Mouse (Mus musculus) hindbrain, postnatal 0 days (tissue): ENCODE data around the gene Gramd1a. TPM values are rescaled to one million over a fixed set of nuclear protein-coding genes. Genes with fewer than 3 reads are reported as not detected.
A peak's percentile ranks its signal among the peaks of the same experiment; 100 is the strongest.

ENCODE experiments used
- ATAC-seq: fragments of 200-750 bp; cut with Nextera tagmentation; 2 replicates; pipeline ENCODE4 v1.8.0; 2017; ENCODE audit warnings: mild to moderate bottlenecking, moderate TSS enrichment, moderate library complexity
- DNase-seq: peaks from one replicate; pipeline ENCODE4 v3.0.0-alpha.2; 2015; ENCODE audit warnings: low spot score
- H3K27ac ChIP-seq: fragments of 300-500 bp; sonication (generic); 2 replicates; pipeline ENCODE4 v1.5.1; 2014; ENCODE audit warnings: mild to moderate bottlenecking
- H3K27me3 ChIP-seq: fragments of 300-500 bp; sonication (generic); 2 replicates; pipeline ENCODE4 v1.6.1; 2014; ENCODE audit warnings: low read length, mixed read lengths; ENCODE audit not compliant: insufficient read depth
- H3K36me3 ChIP-seq: fragments of 300-500 bp; sonication (generic); 2 replicates; pipeline ENCODE4 v1.6.1; 2014; ENCODE audit warnings: low read length, mixed read lengths; ENCODE audit not compliant: insufficient read depth
- H3K4me1 ChIP-seq: fragments of 300-500 bp; sonication (generic); 2 replicates; pipeline ENCODE4 v1.6.1; 2014; ENCODE audit warnings: antibody characterized with exemption, low read length, mixed read lengths; ENCODE audit not compliant: insufficient read depth
- H3K4me2 ChIP-seq: fragments of 300-500 bp; sonication (generic); 2 replicates; pipeline ENCODE4 v1.6.1; 2014; ENCODE audit warnings: low read depth, mild to moderate bottlenecking, low read length, moderate library complexity, mixed read lengths
- H3K4me3 ChIP-seq: fragments of 300-500 bp; sonication (generic); 2 replicates; pipeline ENCODE4 v1.5.1; 2014; ENCODE audit warnings: low read length
- H3K9ac ChIP-seq: fragments of 300-500 bp; sonication (generic); replicated peaks from 2 replicates; pipeline ENCODE4 v1.6.1; 2014; ENCODE audit warnings: mild to moderate bottlenecking, low read length, moderate library complexity, mixed read lengths
- H3K9me3 ChIP-seq: fragments of 300-500 bp; sonication (generic); 2 replicates; pipeline ENCODE4 v1.6.1; 2016; ENCODE audit warnings: low read length, mixed read lengths
- CTCF ChIP-seq: IDR thresholded peaks from 2 replicates; pipeline ENCODE4 v1.5.1; 2016; ENCODE audit warnings: antibody characterized with exemption, control low read depth, low read depth
- WGBS: fragments of 180-500 bp; shearing (Covaris S2); extraction: QIAGEN DNeasy Blood & Tissue Kit; methylation state at CpG from one replicate; pipeline ENCODE4 v1.1.7; 2014; 5-methylcytosine and 5-hydroxymethylcytosine counted together
- polyA plus RNA-seq: library from polyadenylated mRNA; unstranded; fragments of >200 nt; fragmentation: Nextera tagmentation; extraction: Ambion mirVana; gene quantifications from 2 replicates; pipeline ENCODE4 v1.2.1, GENCODE M21; 2015
- total RNA-seq: library from RNA; depleted of rRNA; stranded (reverse); fragments of >200 nt; gene quantifications from 2 replicates; pipeline ENCODE4 v1.2.3, GENCODE M21; 2014

Gramd1a gene
- total and polyA plus RNA-seq, 2 experiments from 2014 or later, result 143 to 256 TPM

DNA sequence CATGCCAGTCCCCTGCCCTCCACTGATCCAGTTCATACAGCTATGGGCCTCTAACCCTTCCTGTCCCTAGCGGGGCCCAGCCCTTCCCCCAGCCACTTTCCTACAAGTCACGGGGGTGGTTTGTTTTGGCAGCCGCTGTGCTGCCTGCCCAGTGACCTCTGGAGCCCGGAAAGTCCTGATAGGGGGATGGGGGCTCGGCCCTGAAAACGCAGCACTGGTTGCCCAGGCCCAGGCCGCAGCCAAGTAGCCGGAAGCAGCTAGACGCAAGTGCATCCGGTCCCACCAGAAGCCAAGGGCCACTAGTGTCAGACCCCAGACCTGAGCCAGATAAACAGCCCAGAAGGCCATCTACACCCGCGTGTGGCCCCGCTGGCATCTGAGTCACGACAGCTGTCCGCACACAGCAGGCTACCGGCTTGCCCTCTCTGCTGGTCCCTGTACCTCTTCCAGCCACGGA lies 40.1 kb downstream of the Gramd1a start:
- TF ChIP-seq CTCF, result no peak
- WGBS, result 38% methylated on average over 17 of the region's 17 CpGs
- no peak for DNase-seq
- no peak overlapping the region for H3K27ac ChIP-seq
- no peaks in the 10 kb centered on the region for H3K4me1 ChIP-seq
- no peaks in the 10 kb centered on the region for H3K9me3 ChIP-seq
- no peak overlapping the region for H3K4me3 ChIP-seq
- ATAC-seq, result peak; percentile 4; the same call in 1 of the 2 replicates
- no peak overlapping the region for H3K9ac ChIP-seq
- H3K27me3 ChIP-seq, result no peaks in the 10 kb centered on the region
- no peaks in the 10 kb centered on the region for H3K36me3 ChIP-seq
- H3K4me2 ChIP-seq, result no peak overlapping the region

DNA sequence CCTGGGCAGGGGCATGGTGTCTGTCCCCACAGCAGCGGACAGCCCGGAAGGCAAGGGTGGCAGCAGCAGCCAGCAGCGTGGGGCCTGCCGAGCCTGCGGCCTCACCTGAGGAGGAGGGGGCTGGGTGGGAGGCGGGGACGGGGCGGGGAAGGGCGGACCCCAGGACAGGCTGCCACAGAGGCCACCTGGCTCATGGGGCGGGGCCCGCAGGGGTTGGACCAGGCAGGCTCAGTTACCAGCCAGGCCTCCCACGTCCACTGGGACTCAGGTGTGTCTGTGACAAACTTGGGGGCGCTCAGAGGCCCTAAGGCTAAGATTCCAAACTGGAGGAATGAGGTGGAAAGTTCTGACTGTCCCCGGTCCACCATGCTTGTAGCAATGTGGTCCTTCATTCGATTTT lies 40.5 kb downstream of the Gramd1a start, which contains the start of gene Hpn:
Gene Hpn, minus strand, starts transcription at position 109 of the 400 bp plus-strand sequence.
- DNase-seq (no peak), ATAC-seq (no peak)
- Histone ChIP-seq H3K4me2 (no peak within 1 kb of the TSS), H3K36me3 (no peaks in the 10 kb centered on the region), H3K9me3 (no peaks in the 10 kb centered on the region), H3K9ac (no peak within 1 kb of the TSS), H3K4me3 (no peak within 1 kb of the TSS), H3K4me1 (no peaks in the 10 kb centered on the region), H3K27ac (no peak within 1 kb of the TSS), H3K27me3 (no peaks in the 10 kb centered on the region)
- WGBS, result 21% methylated on average over 14 of the region's 15 CpGs
- TF ChIP-seq CTCF, result no peak

GRCm38 (mm10) chr7:31114646-31115045 lies 41.0 kb downstream of the Gramd1a start:
- Histone ChIP-seq H3K4me1 (no peaks in the 10 kb centered on the region), H3K4me3 (no peak overlapping the region), H3K9ac (no peak overlapping the region), H3K27ac (no peak overlapping the region), H3K9me3 (no peaks in the 10 kb centered on the region), H3K36me3 (no peaks in the 10 kb centered on the region), H3K4me2 (no peak overlapping the region), H3K27me3 (no peaks in the 10 kb centered on the region)
- DNase-seq, result no peak
- TF ChIP-seq CTCF, result 0 out of 2 replicates have a peak, but pooled peaks have one; percentile 23
- WGBS, result 54% methylated on average over 10 of the region's 10 CpGs
- no peak for ATAC-seq

DNA sequence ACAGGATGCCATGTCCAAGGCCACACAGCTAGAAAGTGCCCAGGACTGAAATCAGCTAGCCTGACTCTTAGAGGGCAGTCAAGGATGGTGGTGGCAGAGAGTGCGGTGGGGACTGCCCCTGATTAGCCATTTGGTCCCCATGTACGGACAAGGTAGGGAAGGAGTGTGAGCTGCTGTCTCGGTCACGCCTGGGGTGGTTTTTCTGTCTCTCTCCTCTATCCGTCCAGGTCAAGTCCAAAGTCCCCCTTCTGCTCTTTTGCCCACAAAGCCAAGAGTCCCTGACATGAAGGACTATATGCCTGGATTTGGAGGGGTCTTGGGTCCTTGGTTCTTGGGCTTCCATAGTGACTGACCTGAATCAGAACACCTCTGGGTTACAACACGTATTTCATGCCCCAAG lies 41.9 kb downstream of the Gramd1a start:
- Histone ChIP-seq H3K9ac (no peak overlapping the region), H3K36me3 (no peaks in the 10 kb centered on the region), H3K27ac (no peak overlapping the region), H3K4me2 (no peak overlapping the region), H3K4me1 (no peaks in the 10 kb centered on the region), H3K4me3 (no peak overlapping the region), H3K27me3 (no peaks in the 10 kb centered on the region), H3K9me3 (no peaks in the 10 kb centered on the region)
- DNase-seq (no peak), ATAC-seq (no peak)
- no peak for TF ChIP-seq CTCF
- WGBS, result 84% methylated on average over 6 of the region's 6 CpGs

GRCm38 (mm10) chr7:31112036-31112435 lies 43.7 kb downstream of the Gramd1a start:
- Histone ChIP-seq H3K36me3 (no peaks in the 10 kb centered on the region), H3K27ac (no peak overlapping the region), H3K27me3 (no peaks in the 10 kb centered on the region), H3K4me2 (no peak overlapping the region), H3K4me3 (no peak overlapping the region), H3K9ac (no peak overlapping the region), H3K4me1 (no peaks in the 10 kb centered on the region), H3K9me3 (no peaks in the 10 kb centered on the region)
- ATAC-seq (no peak), DNase-seq (no peak)
- no peak for TF ChIP-seq CTCF
- WGBS, result 39% methylated on average over 4 of the region's 4 CpGs

GRCm38 (mm10) chr7:31110861-31111385 lies 44.8 kb downstream of the Gramd1a start:
- H3K27ac ChIP-seq, result no peak overlapping the region
- TF ChIP-seq CTCF, result no peak
- WGBS, result 86% methylated on average over 15 of the region's 15 CpGs
- H3K4me1 ChIP-seq, result no peaks in the 10 kb centered on the region
- ATAC-seq (no peak), DNase-seq (no peak)
- H3K4me3 ChIP-seq, result no peak overlapping the region
- H3K27me3 ChIP-seq, result no peaks in the 10 kb centered on the region
- H3K4me2 ChIP-seq, result no peak overlapping the region
- no peaks in the 10 kb centered on the region for H3K9me3 ChIP-seq
- no peaks in the 10 kb centered on the region for H3K36me3 ChIP-seq
- no peak overlapping the region for H3K9ac ChIP-seq

GRCm38 (mm10) chr7:31109796-31110195 lies 45.9 kb downstream of the Gramd1a start:
- no peak for ATAC-seq
- H3K4me1 ChIP-seq, result no peaks in the 10 kb centered on the region

More at GRCm38 (mm10) chr7:31109796-31110195, 45.9 kb downstream of the Gramd1a start:
- TF ChIP-seq CTCF, result no peak
- 86% methylated on average over 5 of the region's 5 CpGs for WGBS
- no peak overlapping the region for H3K27ac ChIP-seq
- no peaks in the 10 kb centered on the region for H3K36me3 ChIP-seq
- H3K9ac ChIP-seq, result no peak overlapping the region
- H3K4me3 ChIP-seq, result no peak overlapping the region
- no peaks in the 10 kb centered on the region for H3K9me3 ChIP-seq
- no peaks in the 10 kb centered on the region for H3K27me3 ChIP-seq
- no peak for DNase-seq
- H3K4me2 ChIP-seq, result no peak overlapping the region
